Mouse (Mus musculus) embryonic facial prominence, embryonic 13.5 days (tissue): ENCODE data around the gene Cuedc2. TPM values are rescaled to one million over a fixed set of nuclear protein-coding genes. Genes with fewer than 3 reads are reported as not detected.

Experiments used
- ATAC-seq: fragments of 200-750 bp; cut with Nextera tagmentation; 2 replicates; pipeline ENCODE4 v1.8.0; 2017; ENCODE audit warnings: low read depth; ENCODE audit not compliant: insufficient number of reproducible peaks, insufficient read depth, low FRiP score, low TSS enrichment
- H3K27ac ChIP-seq: fragments of 300-500 bp; sonication (generic); 2 replicates; pipeline ENCODE4 v1.5.1; 2015; ENCODE audit warnings: moderate library complexity, mild to moderate bottlenecking, inconsistent platforms
- H3K27me3 ChIP-seq: fragments of 300-500 bp; sonication (generic); 2 replicates; pipeline ENCODE4 v1.6.1; 2015; ENCODE audit warnings: mild to moderate bottlenecking, inconsistent platforms
- H3K36me3 ChIP-seq: fragments of 300-500 bp; sonication (generic); 2 replicates; pipeline ENCODE4 v1.6.1; 2015; ENCODE audit warnings: mild to moderate bottlenecking, inconsistent platforms
- H3K4me1 ChIP-seq: fragments of 300-500 bp; sonication (generic); 2 replicates; pipeline ENCODE4 v1.6.1; 2015; ENCODE audit warnings: inconsistent platforms
- H3K4me2 ChIP-seq: fragments of 300-500 bp; sonication (generic); 2 replicates; pipeline ENCODE4 v1.6.1; 2015; ENCODE audit warnings: moderate library complexity, mild to moderate bottlenecking, inconsistent platforms
- H3K4me3 ChIP-seq: fragments of 300-500 bp; sonication (generic); 2 replicates; pipeline ENCODE4 v1.5.1; 2015; ENCODE audit warnings: mild to moderate bottlenecking, inconsistent platforms
- H3K9ac ChIP-seq: fragments of 300-500 bp; sonication (generic); 2 replicates; pipeline ENCODE4 v1.6.1; 2015; ENCODE audit warnings: mild to moderate bottlenecking, inconsistent platforms
- H3K9me3 ChIP-seq: fragments of 300-500 bp; sonication (generic); 2 replicates; pipeline ENCODE4 v1.6.1; 2016; ENCODE audit warnings: inconsistent platforms
- WGBS: fragments of 180-500 bp; shearing (Covaris S2); methylation state at CpG from one replicate; pipeline ENCODE4 v1.1.7; 2015; ENCODE audit warnings: mixed read lengths; 5-methylcytosine and 5-hydroxymethylcytosine counted together
- polyA plus RNA-seq: library from polyadenylated mRNA; unstranded; fragments of >200 nt; fragmentation: Nextera tagmentation; extraction: Ambion mirVana; gene quantifications from 2 replicates; pipeline ENCODE4 v1.2.1, GENCODE M21; 2015

The Cuedc2 gene
- polyA plus RNA-seq, 1 experiment from 2014 or later = 177 TPM

DNA sequence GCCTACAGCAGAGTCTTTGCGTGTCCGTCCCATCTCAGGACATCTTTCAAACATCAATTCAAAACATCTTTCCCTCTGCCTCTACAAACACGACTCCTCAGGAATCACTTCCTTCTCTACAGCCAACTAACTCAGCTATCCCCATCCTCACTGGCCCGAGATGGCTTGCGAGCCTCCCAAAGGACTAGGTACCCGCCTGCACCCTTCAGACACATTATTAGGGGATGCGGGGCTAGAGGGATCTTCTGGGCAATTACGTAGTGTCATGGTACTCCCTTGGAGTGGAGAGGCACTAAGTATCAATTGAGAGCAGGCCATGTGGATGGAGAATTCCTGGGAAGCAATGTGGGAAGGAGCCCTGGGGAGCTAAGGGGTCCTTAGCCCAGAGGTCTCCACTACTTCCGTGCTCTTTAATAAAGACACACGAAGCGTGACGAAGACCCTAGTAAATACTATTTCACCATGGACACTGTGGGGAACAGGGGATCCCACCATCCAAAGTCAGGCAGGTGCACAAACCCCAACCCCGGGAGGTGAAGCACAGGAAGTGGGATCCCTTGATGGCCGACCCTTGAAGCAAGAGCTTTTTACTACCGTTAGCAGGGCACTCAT is 677 bp downstream of the Cuedc2 start:
- Histone ChIP-seq H3K4me1 (peaks cover 21% of the 10 kb centered on the region), H3K27ac (no peak overlapping the region), H3K9ac (peak overlapping the region; percentile 82), H3K9me3 (no peaks in the 10 kb centered on the region), H3K36me3 (no peaks in the 10 kb centered on the region), H3K4me3 (peak overlapping the region; percentile 72), H3K27me3 (no peaks in the 10 kb centered on the region), H3K4me2 (peak overlapping the region; percentile 78)
- 34% methylated on average over 15 of the region's 15 CpGs for WGBS
- peak; percentile 17; the same call in 1 of the 2 replicates for ATAC-seq

DNA sequence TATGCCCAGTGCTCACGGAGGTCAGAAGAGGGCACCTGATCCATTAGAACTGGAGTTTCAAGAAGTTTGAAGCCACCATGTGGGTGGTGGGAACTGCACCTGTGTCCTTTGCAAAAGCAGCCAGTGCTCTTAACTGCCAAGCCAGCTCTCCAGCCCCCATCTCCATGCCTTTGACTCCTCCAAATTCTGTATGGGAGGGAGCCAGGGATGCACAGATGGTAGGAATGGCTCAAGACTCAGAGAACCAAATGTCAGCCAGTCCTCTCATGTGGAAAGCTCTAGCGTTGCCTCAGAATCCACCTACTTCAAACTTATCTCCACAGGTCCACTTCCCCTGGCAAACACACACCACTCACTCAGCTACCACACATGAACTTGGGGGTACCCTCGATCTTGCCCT is 4.6 kb downstream of the Cuedc2 start:
- no peak overlapping the region for H3K4me2 ChIP-seq
- H3K4me3 ChIP-seq = no peak overlapping the region
- peaks cover 19% of the 10 kb centered on the region for H3K36me3 ChIP-seq
- H3K9me3 ChIP-seq = no peaks in the 10 kb centered on the region
- H3K4me1 ChIP-seq = peaks cover 26% of the 10 kb centered on the region
- H3K27me3 ChIP-seq = peaks cover 12% of the 10 kb centered on the region
- H3K27ac ChIP-seq = no peak overlapping the region
- 91% methylated on average over 3 of the region's 3 CpGs for WGBS
- no peak for ATAC-seq
- no peak overlapping the region for H3K9ac ChIP-seq

DNA sequence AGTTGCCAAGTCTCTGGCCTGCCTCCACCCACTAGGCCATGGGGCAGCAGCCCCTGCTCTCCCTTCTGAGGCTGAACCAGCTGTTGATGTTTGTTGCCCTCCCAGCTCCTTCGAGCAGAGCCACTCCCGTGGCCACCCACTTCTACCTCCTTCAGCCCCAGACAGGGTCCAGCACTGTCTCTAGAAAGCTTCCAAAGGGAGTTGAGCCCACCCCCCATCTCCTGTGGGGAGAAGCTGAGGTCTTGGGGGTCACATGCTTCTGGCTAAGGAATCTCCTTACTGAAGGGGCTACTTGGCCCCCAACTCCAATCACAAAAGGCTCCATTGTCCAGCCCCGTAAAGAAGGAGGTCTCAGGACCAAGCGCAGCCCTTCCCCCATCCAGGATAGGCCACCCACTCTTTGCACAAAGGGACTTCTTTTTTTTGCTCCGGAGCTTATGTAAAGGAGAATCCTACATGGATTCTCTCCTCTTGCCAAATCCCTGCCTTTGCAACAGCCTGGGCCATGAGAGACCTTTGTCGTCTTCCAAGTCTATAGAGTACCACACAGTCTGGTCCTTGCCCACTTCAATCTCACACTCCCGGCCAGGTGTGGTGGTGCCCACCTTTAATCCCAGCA is 5.7 kb downstream of the Cuedc2 start:
- no peak overlapping the region for H3K4me3 ChIP-seq
- peaks cover 25% of the 10 kb centered on the region for H3K4me1 ChIP-seq
- H3K4me2 ChIP-seq = no peak overlapping the region
- H3K36me3 ChIP-seq = peaks cover 19% of the 10 kb centered on the region
- no peaks in the 10 kb centered on the region for H3K9me3 ChIP-seq
- peaks cover 12% of the 10 kb centered on the region for H3K27me3 ChIP-seq
- 0 out of 2 replicates have a peak overlapping the region, but pooled peaks have one; percentile 11 for H3K9ac ChIP-seq
- 36% methylated on average over 7 of the region's 7 CpGs for WGBS
- ATAC-seq = no peak
- no peak overlapping the region for H3K27ac ChIP-seq

DNA sequence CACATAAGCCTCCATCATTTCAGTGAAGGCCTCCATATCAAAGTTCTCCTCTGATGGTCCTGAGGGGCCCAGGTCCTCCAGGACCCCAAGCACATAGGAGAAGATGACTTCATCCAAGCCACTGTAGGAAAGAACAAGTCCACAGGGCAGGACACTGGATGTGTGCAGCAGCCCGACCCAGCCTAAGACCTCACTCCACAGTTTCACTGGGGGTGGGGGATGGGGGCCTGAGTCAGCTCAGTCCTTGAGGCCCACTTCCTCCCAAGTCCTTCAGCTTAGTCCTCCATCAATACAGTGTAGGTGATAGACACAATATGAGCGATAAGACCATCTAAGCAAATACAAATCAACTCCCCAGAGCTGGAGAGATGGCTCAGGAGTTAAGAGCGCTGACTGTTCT is 6.6 kb downstream of the Cuedc2 start:
- 78% methylated on average over 3 of the region's 3 CpGs for WGBS

DNA sequence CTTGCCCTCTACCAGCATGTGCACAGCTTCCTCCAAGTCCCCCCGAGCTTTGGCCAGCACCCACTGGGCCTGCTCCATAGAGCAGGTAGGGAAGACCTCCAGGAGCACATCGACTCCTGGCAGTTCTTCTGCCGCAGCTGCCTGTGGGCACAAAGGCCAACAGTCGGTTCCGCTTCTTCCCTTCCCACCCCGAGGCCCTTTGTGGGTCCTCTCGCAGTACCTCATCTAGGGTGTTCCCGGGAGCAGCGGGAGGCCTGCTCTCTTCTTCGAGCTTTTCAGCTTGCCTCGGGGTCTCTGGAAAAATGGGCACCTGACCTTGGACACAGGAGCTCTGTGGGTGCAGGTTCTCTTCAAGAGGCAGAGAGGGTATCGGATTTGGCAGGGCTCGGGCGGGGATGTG is 7.2 kb downstream of the Cuedc2 start:
- peaks cover 30% of the 10 kb centered on the region for H3K4me1 ChIP-seq
- H3K27ac ChIP-seq = no peak overlapping the region
- no peaks in the 10 kb centered on the region for H3K9me3 ChIP-seq
- H3K36me3 ChIP-seq = peaks cover 19% of the 10 kb centered on the region
- no peak for ATAC-seq
- peaks cover 22% of the 10 kb centered on the region for H3K27me3 ChIP-seq
- no peak overlapping the region for H3K9ac ChIP-seq
- no peak overlapping the region for H3K4me2 ChIP-seq
- H3K4me3 ChIP-seq = no peak overlapping the region
- WGBS = 89% methylated on average over 14 of the region's 14 CpGs

More for the DNA sequence above, 6.6 kb downstream of the Cuedc2 start:
- Histone ChIP-seq H3K4me1 (peaks cover 25% of the 10 kb centered on the region), H3K36me3 (peaks cover 19% of the 10 kb centered on the region), H3K4me3 (no peak overlapping the region), H3K9me3 (no peaks in the 10 kb centered on the region), H3K27me3 (peaks cover 16% of the 10 kb centered on the region), H3K9ac (no peak overlapping the region), H3K27ac (no peak overlapping the region), H3K4me2 (no peak overlapping the region)
- ATAC-seq = no peak

GRCm38 (mm10) chr19:46330696-46331095 is 7.8 kb downstream of the Cuedc2 start:
- Histone ChIP-seq H3K27ac (no peak overlapping the region), H3K4me2 (no peak overlapping the region), H3K9me3 (no peaks in the 10 kb centered on the region), H3K4me1 (peaks cover 30% of the 10 kb centered on the region), H3K4me3 (no peak overlapping the region), H3K27me3 (peaks cover 29% of the 10 kb centered on the region), H3K9ac (no peak overlapping the region), H3K36me3 (peaks cover 19% of the 10 kb centered on the region)
- WGBS = 95% methylated on average over 12 of the region's 12 CpGs
- ATAC-seq = no peak

- WGBS = 6% methylated on average over 16 of the region's 16 CpGs
- Histone ChIP-seq H3K36me3 (peaks cover 19% of the 10 kb centered on the region), H3K4me2 (peak overlapping the region; percentile 100), H3K27ac (no peak overlapping the region), H3K9ac (no peak overlapping the region), H3K4me3 (0 out of 2 replicates have a peak overlapping the region, but pooled peaks have one; percentile 11), H3K4me1 (peaks cover 30% of the 10 kb centered on the region), H3K9me3 (no peaks in the 10 kb centered on the region), H3K27me3 (peaks cover 36% of the 10 kb centered on the region)
- no peak for ATAC-seq
Measured at GRCm38 (mm10) chr19:46329951-46330350, 8.6 kb downstream of the Cuedc2 start.

- peak overlapping the region; percentile 78 for H3K9ac ChIP-seq
- peaks cover 30% of the 10 kb centered on the region for H3K4me1 ChIP-seq
- peaks cover 44% of the 10 kb centered on the region for H3K27me3 ChIP-seq
- ATAC-seq = no peak; the same call in 1 of the 2 replicates
- peak overlapping the region; percentile 100 for H3K4me2 ChIP-seq
- H3K36me3 ChIP-seq = peaks cover 19% of the 10 kb centered on the region
- H3K4me3 ChIP-seq = peak overlapping the region; percentile 73
- 2% methylated on average over 54 of the region's 54 CpGs for WGBS
- peak overlapping the region; percentile 86 for H3K27ac ChIP-seq
- H3K9me3 ChIP-seq = no peaks in the 10 kb centered on the region
Measured at GRCm38 (mm10) chr19:46329031-46329641, 9.4 kb downstream of the Cuedc2 start.

GRCm38 (mm10) chr19:46328081-46329030 is 10.1 kb downstream of the Cuedc2 start, which contains the start of gene Fbxl15:
Gene Fbxl15, plus strand, starts transcription at chr19:46328184.
- H3K27me3 ChIP-seq = peaks cover 52% of the 10 kb centered on the region
- ATAC-seq = peak; percentile 83
- H3K27ac ChIP-seq = peak within 1 kb of the TSS; percentile 86
- H3K4me2 ChIP-seq = peak within 1 kb of the TSS; percentile 100
- no peaks in the 10 kb centered on the region for H3K9me3 ChIP-seq
- WGBS = under 1% methylated on average over 81 of the region's 81 CpGs
- H3K9ac ChIP-seq = peak within 1 kb of the TSS; percentile 78
- peaks cover 19% of the 10 kb centered on the region for H3K36me3 ChIP-seq
- H3K4me1 ChIP-seq = peaks cover 30% of the 10 kb centered on the region
- H3K4me3 ChIP-seq = peak within 1 kb of the TSS; percentile 73

GRCm38 (mm10) chr19:46327531-46328064 is 10.9 kb downstream of the Cuedc2 start:
- peaks cover 30% of the 10 kb centered on the region for H3K4me1 ChIP-seq
- 34% methylated on average over 14 of the region's 14 CpGs for WGBS
- H3K27ac ChIP-seq = peak overlapping the region; percentile 86
- peak overlapping the region; percentile 100 for H3K4me2 ChIP-seq
- H3K4me3 ChIP-seq = peak overlapping the region; percentile 73
- H3K9ac ChIP-seq = peak overlapping the region; percentile 78
- no peak for ATAC-seq
- H3K9me3 ChIP-seq = no peaks in the 10 kb centered on the region
- peaks cover 19% of the 10 kb centered on the region for H3K36me3 ChIP-seq
- H3K27me3 ChIP-seq = peaks cover 59% of the 10 kb centered on the region
